Mouse (Mus musculus): ENCODE measurements around the gene Olfr103. TPM values are rescaled to one million over a fixed set of nuclear protein-coding genes. Genes with fewer than 3 reads are reported as not detected.

Gene Olfr103
- total RNA-seq (2023), result not detected in 2 replicates

GRCm38 (mm10) chr17:37339598-37339997 is at the start of gene Olfr103:
TSS of gene Olfr103 (minus strand) at chr17:37339698.

GRCm38 (mm10) chr17:37378733-37379132 is 39.2 kb upstream of the Olfr103 start, which contains the start of gene Olfr105-ps:
TSS of gene Olfr105-ps (plus strand) at chr17:37379033.

GRCm38 (mm10) chr17:37359282-37359681 is 19.8 kb upstream of the Olfr103 start, which contains the start of gene Olfr104-ps:
TSS of gene Olfr104-ps (plus strand) at chr17:37359582.

GRCm38 (mm10) chr17:37316954-37317353 is 22.5 kb downstream of the Olfr103 start, which contains the start of gene Olfr102:
TSS of gene Olfr102 (minus strand) at chr17:37317054.

GRCm38 (mm10) chr17:37304213-37304612 is 35.3 kb downstream of the Olfr103 start, which contains the start of gene Olfr101:
TSS of gene Olfr101 (minus strand) at chr17:37304313.

Other genes with a start within 250 kb of the Olfr103 start
- gene Olfr91, start 241.4 kb downstream of the Olfr103 start, total RNA-seq (2023), result not detected in 2 replicates
- not detected in 2 replicates for gene Olfr92, start 219.6 kb downstream of the Olfr103 start, total RNA-seq (2023)
- gene Olfr93, start 178.2 kb downstream of the Olfr103 start, total RNA-seq (2023), result not detected in 2 replicates
- not detected in 2 replicates for gene Ubd, start 145.8 kb downstream of the Olfr103 start, total RNA-seq (2023)
- not detected in 2 replicates for gene Olfr94, start 138.7 kb downstream of the Olfr103 start, total RNA-seq (2023)
- gene Olfr95, start 126.6 kb downstream of the Olfr103 start, total RNA-seq (2023), result not detected in 2 replicates
- not detected in 2 replicates for gene Olfr96, start 119.6 kb downstream of the Olfr103 start, total RNA-seq (2023)
- not detected in 2 replicates for gene Olfr97, start 102.4 kb downstream of the Olfr103 start, total RNA-seq (2023)
- not detected in 2 replicates for gene Olfr98, start 75.9 kb downstream of the Olfr103 start, total RNA-seq (2023)
- 4.4 and 4.6 TPM in 2 replicates for gene H2-M3, start 69.5 kb downstream of the Olfr103 start, total RNA-seq (2023)
- not detected in 2 replicates for gene Olfr99, start 56.2 kb downstream of the Olfr103 start, total RNA-seq (2023)
- not detected in 2 replicates for gene Olfr101, start 35.4 kb downstream of the Olfr103 start, total RNA-seq (2023)
- gene Olfr102, start 22.6 kb downstream of the Olfr103 start, total RNA-seq (2023), result not detected in 2 replicates
- not detected in 2 replicates for gene Olfr104-ps, start 19.9 kb upstream of the Olfr103 start, total RNA-seq (2023)
- gene Olfr105-ps, start 39.3 kb upstream of the Olfr103 start, total RNA-seq (2023), result not detected in 2 replicates
- gene Olfr106-ps, start 50.7 kb upstream of the Olfr103 start, total RNA-seq (2023), result not detected in 2 replicates
- gene Olfr107, start 59.5 kb upstream of the Olfr103 start, total RNA-seq (2023), result not detected in 2 replicates
- gene Olfr108, start 105.8 kb upstream of the Olfr103 start, total RNA-seq (2023), result not detected in 2 replicates
- not detected in 2 replicates for gene Olfr109, start 119.2 kb upstream of the Olfr103 start, total RNA-seq (2023)
- not detected in 2 replicates for gene H2-M2, start 143.9 kb upstream of the Olfr103 start, total RNA-seq (2023)
- gene Olfr110, start 152.8 kb upstream of the Olfr103 start, total RNA-seq (2023), result not detected in 2 replicates
- gene Olfr111, start 168.3 kb upstream of the Olfr103 start, total RNA-seq (2023), result not detected in 2 replicates
- gene Olfr112, start 229.8 kb upstream of the Olfr103 start, total RNA-seq (2023), result not detected in 2 replicates
- not detected in 2 replicates for gene Olfr113, start 238.0 kb upstream of the Olfr103 start, total RNA-seq (2023)